Mouse (Mus musculus): ENCODE measurements at regions not wholly inside any gene's neighbourhood (a gene's known extent, or its start where the extent isn't known, plus 50 kb on each side); places are given as distances from the start of the nearest gene placed in this dataset.
A peak's percentile ranks its signal among the peaks of the same experiment; 100 is the strongest.

DNA sequence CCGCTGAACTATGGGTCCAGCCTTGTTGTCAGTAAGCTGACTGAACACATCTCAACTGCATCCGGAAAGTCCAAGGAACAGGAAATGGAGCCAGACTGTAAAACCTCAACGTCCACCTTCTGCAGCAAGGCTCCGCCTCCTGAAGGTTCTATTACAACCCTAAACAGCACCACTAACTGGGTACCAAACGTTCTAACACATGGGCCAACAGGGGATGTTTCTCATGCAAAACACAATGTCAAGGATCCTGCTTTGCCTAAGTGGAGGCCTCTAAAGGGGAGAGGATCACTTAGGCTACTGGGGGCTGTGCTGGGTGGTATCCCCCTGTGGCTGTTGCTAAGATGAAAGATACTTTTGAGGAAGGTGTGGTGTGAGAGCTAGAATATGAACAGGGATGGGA is 51.0 kb upstream of the Stt3b start:
- Histone ChIP-seq H3K27ac (ENCODE audit: insufficient read depth, low read depth, low read length) (no peak overlapping the region), H3K27me3 (replicated peaks; ENCODE audit: control insufficient read depth, insufficient read depth, low read length) (no peaks in the 10 kb centered on the region), H3K4me1 (ENCODE audit: control insufficient read depth, insufficient read depth, low read length) (no peaks in the 10 kb centered on the region; the same call in 1 of the 2 replicates), H3K36me3 (ENCODE audit: control insufficient read depth, insufficient read depth, low read length) (no peaks in the 10 kb centered on the region), H3K4me3 (ENCODE audit: insufficient read depth, low read depth, low read length) (no peak overlapping the region)
- TF ChIP-seq CTCF (conservative IDR thresholded peaks at IDR 0.05; ENCODE audit: insufficient read depth, insufficient read length, low read depth, low read length) (no peak), POLR2A (IDR thresholded peaks at IDR 0.05; ENCODE audit: low read depth, low read length) (no peak)
- DNase-seq, result no peak
- WGBS, result 58% methylated on average over 5 of the region's 5 CpGs

DNA sequence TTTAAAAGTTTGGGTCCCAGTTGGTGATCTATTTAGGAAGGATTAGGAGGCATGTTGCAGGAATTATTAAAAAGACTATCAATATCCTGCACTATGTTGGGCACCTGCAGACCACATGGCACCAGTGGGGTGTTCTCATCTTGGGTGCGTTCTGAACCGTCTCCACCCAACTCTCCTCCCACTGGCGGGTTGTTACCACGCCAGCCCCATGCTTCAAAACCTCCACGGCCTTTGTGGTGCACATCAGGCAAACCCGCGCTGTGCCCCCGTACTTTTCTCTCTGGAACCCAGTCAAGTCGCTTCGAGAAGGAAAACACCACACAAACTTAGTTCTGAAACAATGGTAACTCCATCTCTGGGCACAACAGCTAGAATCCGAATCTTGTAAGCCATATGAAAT is 51.7 kb upstream of the Stt3b start:
- Histone ChIP-seq H3K36me3 (ENCODE audit: control insufficient read depth, insufficient read depth, low read length) (no peaks in the 10 kb centered on the region), H3K4me1 (ENCODE audit: control insufficient read depth, insufficient read depth, low read length) (no peaks in the 10 kb centered on the region; the same call in 1 of the 2 replicates), H3K27ac (ENCODE audit: insufficient read depth, low read depth, low read length) (no peak overlapping the region), H3K27me3 (replicated peaks; ENCODE audit: control insufficient read depth, insufficient read depth, low read length) (no peaks in the 10 kb centered on the region), H3K4me3 (ENCODE audit: insufficient read depth, low read depth, low read length) (no peak overlapping the region)
- TF ChIP-seq CTCF (conservative IDR thresholded peaks at IDR 0.05; ENCODE audit: insufficient read depth, insufficient read length, low read depth, low read length), result no peak
- TF ChIP-seq POLR2A (IDR thresholded peaks at IDR 0.05; ENCODE audit: low read depth, low read length), result no peak
- WGBS, result 95% methylated on average over 11 of the region's 11 CpGs
- DNase-seq, result no peak

DNA sequence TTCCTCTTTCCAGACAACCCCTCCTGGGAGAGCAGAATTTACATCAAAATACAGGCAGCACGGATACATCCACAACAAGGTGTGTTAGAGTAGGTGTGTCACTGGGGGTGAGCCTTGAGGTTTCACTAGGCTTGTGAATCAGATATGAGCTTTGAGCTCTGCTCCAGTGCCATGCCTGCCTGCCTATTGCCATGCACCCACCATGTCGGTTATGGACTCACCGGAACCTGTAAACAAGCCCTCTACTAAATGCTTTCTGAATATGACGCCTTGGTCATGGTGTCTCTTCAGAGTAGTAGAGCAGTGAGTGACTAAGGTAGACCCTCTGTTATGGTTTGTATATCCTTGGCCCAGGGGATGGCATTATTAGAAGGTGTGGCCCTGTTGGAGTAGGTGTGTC is 52.3 kb upstream of the Stt3b start:
- H3K27me3 ChIP-seq (replicated peaks; ENCODE audit: control insufficient read depth, insufficient read depth, low read length), result no peaks in the 10 kb centered on the region
- TF ChIP-seq CTCF (conservative IDR thresholded peaks at IDR 0.05; ENCODE audit: insufficient read depth, insufficient read length, low read depth, low read length) (no peak), POLR2A (IDR thresholded peaks at IDR 0.05; ENCODE audit: low read depth, low read length) (no peak)
- H3K36me3 ChIP-seq (ENCODE audit: control insufficient read depth, insufficient read depth, low read length), result no peaks in the 10 kb centered on the region
- no peak for DNase-seq
- H3K4me1 ChIP-seq (ENCODE audit: control insufficient read depth, insufficient read depth, low read length), result no peaks in the 10 kb centered on the region; the same call in 1 of the 2 replicates
- H3K27ac ChIP-seq (ENCODE audit: insufficient read depth, low read depth, low read length), result no peak overlapping the region
- WGBS, result 89% methylated on average over 4 of the region's 4 CpGs
- H3K4me3 ChIP-seq (ENCODE audit: insufficient read depth, low read depth, low read length), result no peak overlapping the region

DNA sequence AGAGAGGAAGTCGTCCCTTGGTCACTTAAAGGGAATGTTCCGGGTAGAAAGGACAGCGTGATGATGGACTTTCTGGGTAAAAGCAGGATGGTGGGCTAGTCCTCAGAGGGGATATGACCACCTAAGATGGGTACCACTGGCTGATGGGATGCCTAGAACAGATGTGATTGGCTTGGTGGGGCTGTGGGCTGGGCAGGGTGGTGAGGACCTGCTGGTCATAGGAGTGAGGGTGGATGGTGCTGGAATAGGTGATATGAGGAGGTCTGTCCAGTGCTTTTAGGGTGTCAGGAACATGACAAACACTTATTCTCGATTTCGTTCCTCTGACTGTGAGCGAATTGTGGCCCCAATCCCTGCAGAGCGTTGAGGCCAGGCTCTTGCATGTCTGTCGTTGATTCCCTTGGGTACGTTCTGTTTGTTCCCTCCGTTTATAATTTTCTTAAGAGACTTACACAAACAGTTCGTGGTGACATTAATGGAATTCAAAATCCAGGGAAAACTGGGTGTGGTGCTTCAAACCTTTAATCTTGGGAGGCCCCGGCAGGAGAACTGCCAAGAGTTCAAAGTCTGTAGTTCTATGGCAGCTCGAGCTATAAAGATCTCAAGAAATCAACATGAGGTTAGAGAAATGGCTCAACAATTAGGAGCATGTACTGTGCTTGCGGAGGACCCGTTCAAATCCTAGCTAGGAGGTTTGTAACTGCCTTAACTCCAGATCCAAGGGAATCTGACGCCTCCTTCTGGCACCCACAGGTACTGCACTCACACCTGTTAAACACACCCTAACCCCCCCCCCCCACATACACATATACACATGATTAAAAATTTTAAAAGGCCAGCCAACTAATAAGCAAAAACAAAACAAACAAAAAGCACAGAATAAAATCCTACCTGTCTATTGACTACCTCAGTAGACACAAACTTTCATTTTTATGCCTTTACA is 55.0 kb upstream of the Stt3b start:
- no peak for TF ChIP-seq POLR2A (IDR thresholded peaks at IDR 0.05; ENCODE audit: low read depth, low read length)
- TF ChIP-seq CTCF (conservative IDR thresholded peaks at IDR 0.05; ENCODE audit: insufficient read depth, insufficient read length, low read depth, low read length), result no peak; the same call in 1 of the 2 replicates
- no peaks in the 10 kb centered on the region; the same call in 1 of the 2 replicates for H3K4me1 ChIP-seq (ENCODE audit: control insufficient read depth, insufficient read depth, low read length)
- no peak overlapping the region for H3K27ac ChIP-seq (ENCODE audit: insufficient read depth, low read depth, low read length)
- no peak overlapping the region for H3K4me3 ChIP-seq (ENCODE audit: insufficient read depth, low read depth, low read length)
- H3K27me3 ChIP-seq (replicated peaks; ENCODE audit: control insufficient read depth, insufficient read depth, low read length), result no peaks in the 10 kb centered on the region
- H3K36me3 ChIP-seq (ENCODE audit: control insufficient read depth, insufficient read depth, low read length), result no peaks in the 10 kb centered on the region
- DNase-seq, result peak; percentile 80
- 71% methylated on average over 16 of the region's 16 CpGs for WGBS

DNA sequence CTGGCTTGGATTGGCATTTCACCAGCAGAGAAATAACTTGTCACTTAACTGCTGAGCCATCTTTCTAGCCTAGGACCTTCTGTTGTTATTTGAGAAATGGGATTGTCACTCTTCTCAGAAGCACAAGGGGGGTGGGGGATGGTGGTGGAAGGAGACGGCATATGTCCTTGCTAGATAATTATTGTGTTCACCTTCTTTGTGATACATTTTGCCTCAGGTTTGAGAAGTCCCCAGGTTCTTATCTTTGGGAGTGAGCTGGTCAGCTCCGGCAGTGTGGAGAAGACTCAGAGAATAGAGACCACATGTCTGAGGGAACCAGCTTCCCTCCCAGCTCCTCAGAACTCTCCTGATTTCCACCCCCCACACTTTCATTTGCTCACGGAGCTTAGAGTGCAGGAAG is 57.6 kb upstream of the Stt3b start:
- Histone ChIP-seq H3K4me3 (ENCODE audit: insufficient read depth, low read depth, low read length) (no peak overlapping the region), H3K36me3 (ENCODE audit: control insufficient read depth, insufficient read depth, low read length) (no peaks in the 10 kb centered on the region), H3K27me3 (replicated peaks; ENCODE audit: control insufficient read depth, insufficient read depth, low read length) (no peaks in the 10 kb centered on the region), H3K27ac (ENCODE audit: insufficient read depth, low read depth, low read length) (no peak overlapping the region), H3K4me1 (ENCODE audit: control insufficient read depth, insufficient read depth, low read length) (no peaks in the 10 kb centered on the region; the same call in 1 of the 2 replicates)
- 83% methylated on average over 3 of the region's 3 CpGs for WGBS
- DNase-seq, result no peak
- TF ChIP-seq POLR2A (IDR thresholded peaks at IDR 0.05; ENCODE audit: low read depth, low read length) (no peak), CTCF (conservative IDR thresholded peaks at IDR 0.05; ENCODE audit: insufficient read depth, insufficient read length, low read depth, low read length) (no peak)

DNA sequence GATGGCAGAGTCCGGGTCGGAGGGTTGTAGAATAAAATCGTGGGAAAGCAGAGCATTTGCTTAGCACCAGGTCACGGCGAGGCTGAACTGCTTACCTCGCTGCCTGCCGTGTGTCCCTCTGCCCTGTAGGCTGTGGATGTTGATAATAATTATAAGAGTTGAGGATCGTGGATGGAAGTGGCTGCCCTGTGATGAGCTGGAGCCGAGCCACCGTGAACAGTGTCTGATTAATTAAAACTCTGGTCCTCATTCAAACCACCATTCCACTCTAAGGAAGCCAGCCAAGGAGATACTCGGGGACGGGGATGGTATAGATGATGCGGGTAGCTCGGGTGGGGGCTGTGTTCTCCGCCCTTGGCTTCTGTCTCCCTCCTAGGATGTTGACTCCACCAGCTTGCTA is 70.1 kb upstream of the Stt3b start:
- no peak overlapping the region for H3K27ac ChIP-seq (ENCODE audit: insufficient read depth, low read depth, low read length)
- TF ChIP-seq CTCF (conservative IDR thresholded peaks at IDR 0.05; ENCODE audit: insufficient read depth, insufficient read length, low read depth, low read length), result no peak
- no peak for TF ChIP-seq POLR2A (IDR thresholded peaks at IDR 0.05; ENCODE audit: low read depth, low read length)
- WGBS, result 68% methylated on average over 15 of the region's 15 CpGs

DNA sequence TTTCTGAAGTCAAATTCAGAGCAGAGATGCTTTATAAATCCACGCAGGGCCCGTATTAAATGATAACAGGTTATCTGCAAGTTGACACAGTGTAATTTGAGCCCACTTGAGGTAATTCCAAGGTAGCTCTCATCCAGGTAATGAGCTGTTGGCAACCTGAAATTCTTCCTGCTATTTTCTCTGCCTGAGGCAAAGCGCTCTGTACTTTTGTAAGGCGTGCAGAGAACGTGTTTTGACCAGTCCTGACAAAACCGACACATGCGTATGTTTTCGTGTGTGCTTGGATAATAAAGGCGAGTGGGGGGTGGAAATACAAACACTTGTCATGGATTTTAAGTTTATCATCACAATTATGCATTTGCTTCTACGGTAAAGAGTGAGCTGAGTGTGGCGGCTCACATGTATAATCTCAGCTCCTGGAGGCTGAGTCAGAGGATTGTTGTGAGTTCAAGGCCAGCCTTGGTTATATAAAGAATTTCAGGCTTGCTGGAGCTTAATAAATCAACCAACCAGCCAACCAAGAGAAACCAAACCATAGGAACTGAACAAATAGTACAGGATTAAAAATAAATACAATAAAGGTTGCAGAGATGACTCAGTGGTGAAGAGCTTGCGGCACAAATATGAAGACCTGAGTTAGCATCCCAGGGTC is 72.7 kb upstream of the Stt3b start:
- H3K27me3 ChIP-seq (replicated peaks; ENCODE audit: control insufficient read depth, insufficient read depth, low read length), result no peaks in the 10 kb centered on the region
- TF ChIP-seq CTCF (conservative IDR thresholded peaks at IDR 0.05; ENCODE audit: insufficient read depth, insufficient read length, low read depth, low read length) (no peak), POLR2A (IDR thresholded peaks at IDR 0.05; ENCODE audit: low read depth, low read length) (no peak)
- DNase-seq, result no peak
- H3K36me3 ChIP-seq (ENCODE audit: control insufficient read depth, insufficient read depth, low read length), result no peaks in the 10 kb centered on the region
- no peak overlapping the region for H3K4me3 ChIP-seq (ENCODE audit: insufficient read depth, low read depth, low read length)
- H3K27ac ChIP-seq (ENCODE audit: insufficient read depth, low read depth, low read length), result no peak overlapping the region
- 77% methylated on average over 12 of the region's 12 CpGs for WGBS
- H3K4me1 ChIP-seq (ENCODE audit: control insufficient read depth, insufficient read depth, low read length), result no peaks in the 10 kb centered on the region

More for the DNA sequence above, 70.1 kb upstream of the Stt3b start:
- H3K4me3 ChIP-seq (ENCODE audit: insufficient read depth, low read depth, low read length), result no peak overlapping the region
- no peaks in the 10 kb centered on the region for H3K27me3 ChIP-seq (replicated peaks; ENCODE audit: control insufficient read depth, insufficient read depth, low read length)
- no peaks in the 10 kb centered on the region for H3K36me3 ChIP-seq (ENCODE audit: control insufficient read depth, insufficient read depth, low read length)
- no peaks in the 10 kb centered on the region for H3K4me1 ChIP-seq (ENCODE audit: control insufficient read depth, insufficient read depth, low read length)
- DNase-seq, result no peak
